Mouse (Mus musculus): ENCODE measurements at regions not wholly inside any gene's neighbourhood (a gene's known extent, or its start where the extent isn't known, plus 50 kb on each side); places are given as distances from the start of the nearest gene placed in this dataset.

DNA sequence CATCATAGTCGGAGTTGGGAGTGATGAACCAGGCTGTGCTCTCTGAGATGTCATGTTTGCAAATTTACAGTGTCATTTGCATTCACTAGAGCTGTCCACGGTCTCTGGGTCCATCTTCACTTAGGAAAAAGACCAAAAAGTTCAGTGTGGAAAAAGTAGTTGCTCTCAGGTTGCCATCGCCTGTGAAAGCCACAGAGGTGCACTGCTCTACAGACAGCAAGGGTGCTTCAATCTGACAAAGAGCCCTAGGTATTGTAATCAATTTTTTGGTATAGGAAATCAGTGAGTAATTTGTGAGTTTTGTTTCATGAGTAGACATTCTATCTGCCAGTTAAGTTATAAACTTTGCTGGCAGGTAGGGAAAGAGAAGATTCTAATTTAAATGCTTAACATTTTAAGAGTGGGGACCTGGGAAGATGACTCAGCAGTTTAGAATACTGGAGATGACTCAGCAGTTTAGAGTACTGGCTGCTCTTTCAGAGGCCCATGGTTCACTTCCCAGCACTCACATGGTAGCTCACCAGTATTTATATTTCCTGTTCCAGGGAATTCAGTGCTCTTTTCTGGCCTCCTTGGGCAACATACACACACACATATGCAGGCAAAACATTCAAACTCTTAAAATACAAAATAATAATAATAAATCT lies 103.0 kb upstream of the Ttc29 start:
- Histone ChIP-seq H3K4me2 (no peak overlapping the region), H3K4me1 (ENCODE audit: control insufficient read depth, insufficient read depth, low read length) (no peaks in the 10 kb centered on the region), H3K9me3 (replicated peaks; ENCODE audit: control insufficient read depth, low read length) (no peaks in the 10 kb centered on the region), H3K27me3 (ENCODE audit: control insufficient read depth, insufficient read depth, low read length) (no peaks in the 10 kb centered on the region), H3K4me3 (ENCODE audit: low read depth, low read length) (no peak overlapping the region), H3K36me3 (ENCODE audit: control insufficient read depth, insufficient read depth, low read length) (no peaks in the 10 kb centered on the region), H3K27ac (ENCODE audit: low read depth, low read length) (no peak overlapping the region), H3K9ac (ENCODE audit: low read depth, low read length) (no peak overlapping the region)
- 84% methylated on average over 3 of the region's 3 CpGs for WGBS (ENCODE audit: insufficient replicate concordance)
- ATAC-seq (replicated peaks; ENCODE audit: insufficient number of reproducible peaks, low FRiP score, low TSS enrichment): no peak

DNA sequence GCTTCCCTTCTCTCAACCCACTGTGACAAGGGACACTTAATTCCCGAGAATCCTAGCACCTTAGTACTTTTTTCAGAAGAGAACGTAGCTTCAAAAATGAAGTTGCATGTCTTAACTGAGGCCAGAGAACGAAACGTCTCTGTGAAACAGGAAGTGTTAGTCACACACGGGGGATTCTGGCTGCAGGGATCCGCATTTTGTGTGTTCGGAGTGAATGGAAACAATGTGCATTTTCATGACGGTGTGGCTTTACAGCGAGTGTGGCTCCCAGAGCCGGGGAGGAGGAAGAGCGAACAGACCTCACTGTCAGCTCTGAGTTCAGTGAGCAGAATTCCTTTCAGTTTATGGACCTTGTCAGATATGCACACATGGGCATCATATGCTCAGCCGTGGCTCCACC lies 100.0 kb upstream of the Ttc29 start:
- Histone ChIP-seq H3K9ac (ENCODE audit: low read depth, low read length) (no peak overlapping the region), H3K27ac (ENCODE audit: low read depth, low read length) (no peak overlapping the region), H3K4me2 (no peak overlapping the region), H3K4me3 (ENCODE audit: low read depth, low read length) (no peak overlapping the region), H3K27me3 (ENCODE audit: control insufficient read depth, insufficient read depth, low read length) (no peaks in the 10 kb centered on the region), H3K4me1 (ENCODE audit: control insufficient read depth, insufficient read depth, low read length) (no peaks in the 10 kb centered on the region), H3K36me3 (ENCODE audit: control insufficient read depth, insufficient read depth, low read length) (no peaks in the 10 kb centered on the region), H3K9me3 (replicated peaks; ENCODE audit: control insufficient read depth, low read length) (no peaks in the 10 kb centered on the region)
- no peak for ATAC-seq (replicated peaks; ENCODE audit: insufficient number of reproducible peaks, low FRiP score, low TSS enrichment)
- WGBS (ENCODE audit: insufficient replicate concordance): 44% methylated on average over 12 of the region's 12 CpGs

DNA sequence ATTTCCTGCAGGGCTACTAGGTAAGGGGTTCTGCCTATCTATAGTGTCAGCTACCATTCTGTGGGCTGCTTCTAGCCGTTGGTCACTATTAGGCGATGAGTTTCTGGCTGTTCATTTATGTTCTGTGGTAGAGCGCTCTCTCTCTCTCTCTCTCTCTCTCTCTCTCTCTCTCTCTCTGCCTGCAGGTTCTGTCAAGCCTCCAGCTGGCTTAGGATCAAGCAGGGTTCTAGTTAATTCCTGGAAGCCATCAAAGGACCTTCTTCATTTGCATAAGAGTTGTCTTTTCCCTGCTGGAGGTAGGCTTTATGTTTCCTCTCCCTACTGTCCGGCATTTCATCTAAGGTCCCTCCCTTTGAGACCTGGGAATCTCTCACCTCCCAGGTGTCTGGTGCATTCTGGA lies 98.6 kb upstream of the Ttc29 start:
- no peaks in the 10 kb centered on the region for H3K4me1 ChIP-seq (ENCODE audit: control insufficient read depth, insufficient read depth, low read length)
- H3K27me3 ChIP-seq (ENCODE audit: control insufficient read depth, insufficient read depth, low read length): no peaks in the 10 kb centered on the region
- 47% methylated on average over 4 of the region's 4 CpGs for WGBS (ENCODE audit: insufficient replicate concordance)
- no peak overlapping the region for H3K4me3 ChIP-seq (ENCODE audit: low read depth, low read length)
- H3K36me3 ChIP-seq (ENCODE audit: control insufficient read depth, insufficient read depth, low read length): no peaks in the 10 kb centered on the region
- H3K4me2 ChIP-seq: no peak overlapping the region
- H3K9me3 ChIP-seq (replicated peaks; ENCODE audit: control insufficient read depth, low read length): no peaks in the 10 kb centered on the region
- no peak overlapping the region for H3K9ac ChIP-seq (ENCODE audit: low read depth, low read length)
- no peak for ATAC-seq (replicated peaks; ENCODE audit: insufficient number of reproducible peaks, low FRiP score, low TSS enrichment)
- H3K27ac ChIP-seq (ENCODE audit: low read depth, low read length): no peak overlapping the region

DNA sequence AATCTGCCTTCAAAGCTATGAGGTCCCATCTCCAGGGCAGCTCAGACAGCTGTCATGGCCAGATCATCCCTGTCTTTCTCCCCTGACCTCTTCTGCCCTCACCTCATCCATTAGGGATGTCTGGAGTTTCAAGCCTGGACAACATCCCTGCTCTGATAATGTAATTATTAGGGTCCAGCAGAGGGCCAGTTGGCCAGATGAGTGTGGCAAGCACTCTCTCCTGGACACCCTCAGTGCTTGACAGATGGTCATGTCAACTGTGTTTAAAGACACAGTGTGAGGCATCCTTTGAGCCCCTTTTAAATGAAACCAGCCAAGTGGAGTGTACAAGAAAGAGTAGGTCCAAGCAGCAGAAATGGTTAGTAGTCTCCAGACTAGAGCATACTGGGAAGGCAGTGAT lies 95.9 kb upstream of the Ttc29 start:
- H3K4me3 ChIP-seq (ENCODE audit: low read depth, low read length): no peak overlapping the region
- H3K9ac ChIP-seq (ENCODE audit: low read depth, low read length): no peak overlapping the region
- no peaks in the 10 kb centered on the region for H3K4me1 ChIP-seq (ENCODE audit: control insufficient read depth, insufficient read depth, low read length)
- no peaks in the 10 kb centered on the region for H3K36me3 ChIP-seq (ENCODE audit: control insufficient read depth, insufficient read depth, low read length)
- H3K27me3 ChIP-seq (ENCODE audit: control insufficient read depth, insufficient read depth, low read length): no peaks in the 10 kb centered on the region
- ATAC-seq (replicated peaks; ENCODE audit: insufficient number of reproducible peaks, low FRiP score, low TSS enrichment): no peak
- no peak overlapping the region for H3K27ac ChIP-seq (ENCODE audit: low read depth, low read length)
- no peaks in the 10 kb centered on the region for H3K9me3 ChIP-seq (replicated peaks; ENCODE audit: control insufficient read depth, low read length)
- H3K4me2 ChIP-seq: no peak overlapping the region

DNA sequence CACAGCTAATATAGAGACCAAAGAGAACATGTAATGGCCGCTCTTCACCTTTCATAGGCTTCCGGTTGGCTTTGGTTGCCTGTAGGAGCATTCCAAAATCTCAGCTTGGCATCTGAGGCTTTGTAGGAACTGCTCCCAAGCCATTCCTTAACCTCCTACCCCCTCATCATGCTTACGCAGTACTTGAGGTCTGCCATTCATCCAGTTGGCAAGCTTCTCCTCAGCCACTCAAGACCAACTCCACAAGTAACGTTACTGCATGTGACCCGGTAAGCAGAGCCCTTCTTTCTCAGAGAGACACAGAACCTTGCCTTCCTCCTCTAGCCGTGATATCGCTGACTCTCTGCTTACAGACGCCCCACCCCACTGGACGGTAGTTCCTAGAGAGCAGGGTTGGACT lies 94.6 kb upstream of the Ttc29 start:
- Histone ChIP-seq H3K4me1 (ENCODE audit: control insufficient read depth, insufficient read depth, low read length) (no peaks in the 10 kb centered on the region), H3K9me3 (replicated peaks; ENCODE audit: control insufficient read depth, low read length) (no peaks in the 10 kb centered on the region), H3K27ac (ENCODE audit: low read depth, low read length) (no peak overlapping the region), H3K4me3 (ENCODE audit: low read depth, low read length) (no peak overlapping the region), H3K36me3 (ENCODE audit: control insufficient read depth, insufficient read depth, low read length) (no peaks in the 10 kb centered on the region), H3K9ac (ENCODE audit: low read depth, low read length) (no peak overlapping the region), H3K4me2 (no peak overlapping the region), H3K27me3 (ENCODE audit: control insufficient read depth, insufficient read depth, low read length) (no peaks in the 10 kb centered on the region)
- 78% methylated on average over 9 of the region's 9 CpGs for WGBS (ENCODE audit: insufficient replicate concordance)
- ATAC-seq (replicated peaks; ENCODE audit: insufficient number of reproducible peaks, low FRiP score, low TSS enrichment): no peak

DNA sequence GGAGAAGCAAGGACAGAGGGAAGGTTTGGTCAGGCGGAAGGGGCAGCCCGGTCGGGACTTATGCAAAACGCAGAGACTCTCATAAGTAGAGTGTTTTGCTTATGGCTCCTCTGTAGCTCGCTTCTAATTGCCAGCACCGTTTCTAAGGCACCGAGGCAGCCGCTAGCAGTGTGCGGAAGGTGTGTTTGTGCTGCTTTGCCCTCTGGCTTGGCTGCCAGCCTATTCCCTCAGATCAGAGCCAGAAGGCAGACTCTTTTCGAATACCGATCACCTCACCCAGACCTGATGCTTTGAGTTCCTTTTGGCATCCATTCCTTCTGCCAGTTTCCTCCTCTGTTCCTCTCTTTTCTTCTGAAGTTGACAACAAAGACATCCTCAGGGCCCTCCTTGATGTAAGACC lies 93.4 kb upstream of the Ttc29 start:
- Histone ChIP-seq H3K27me3 (ENCODE audit: control insufficient read depth, insufficient read depth, low read length) (no peaks in the 10 kb centered on the region), H3K27ac (ENCODE audit: low read depth, low read length) (no peak overlapping the region), H3K4me2 (no peak overlapping the region), H3K36me3 (ENCODE audit: control insufficient read depth, insufficient read depth, low read length) (no peaks in the 10 kb centered on the region), H3K4me1 (ENCODE audit: control insufficient read depth, insufficient read depth, low read length) (no peaks in the 10 kb centered on the region), H3K9me3 (replicated peaks; ENCODE audit: control insufficient read depth, low read length) (no peaks in the 10 kb centered on the region), H3K9ac (ENCODE audit: low read depth, low read length) (no peak overlapping the region), H3K4me3 (ENCODE audit: low read depth, low read length) (no peak overlapping the region)
- no peak for ATAC-seq (replicated peaks; ENCODE audit: insufficient number of reproducible peaks, low FRiP score, low TSS enrichment)
- 68% methylated on average over 11 of the region's 11 CpGs for WGBS (ENCODE audit: insufficient replicate concordance)

DNA sequence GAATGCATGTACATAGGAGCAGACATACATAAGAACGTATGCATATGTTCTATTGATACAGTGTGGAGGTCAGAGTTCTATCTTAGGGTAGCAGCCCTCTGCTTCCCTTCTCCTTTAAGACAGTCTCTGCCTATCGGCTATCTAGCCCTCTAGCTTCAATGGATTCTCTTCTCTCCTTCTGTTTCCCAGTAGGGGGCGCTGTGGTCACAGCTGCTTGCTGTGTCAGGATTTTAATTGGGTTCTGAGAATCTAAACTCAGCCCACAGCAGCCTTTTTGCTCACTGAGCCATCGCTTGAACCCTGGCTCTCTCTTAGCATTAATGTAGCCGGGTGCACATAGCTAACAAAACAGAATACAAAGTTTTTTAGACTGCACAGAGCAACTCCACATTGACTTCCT lies 88.8 kb upstream of the Ttc29 start:
- Histone ChIP-seq H3K27me3 (ENCODE audit: control insufficient read depth, insufficient read depth, low read length) (no peaks in the 10 kb centered on the region), H3K36me3 (ENCODE audit: control insufficient read depth, insufficient read depth, low read length) (no peaks in the 10 kb centered on the region), H3K4me3 (ENCODE audit: low read depth, low read length) (no peak overlapping the region), H3K9me3 (replicated peaks; ENCODE audit: control insufficient read depth, low read length) (no peaks in the 10 kb centered on the region), H3K9ac (ENCODE audit: low read depth, low read length) (no peak overlapping the region), H3K4me1 (ENCODE audit: control insufficient read depth, insufficient read depth, low read length) (no peaks in the 10 kb centered on the region), H3K27ac (ENCODE audit: low read depth, low read length) (no peak overlapping the region), H3K4me2 (no peak overlapping the region)
- ATAC-seq (replicated peaks; ENCODE audit: insufficient number of reproducible peaks, low FRiP score, low TSS enrichment): no peak
- 50% methylated on average over 5 of the region's 5 CpGs for WGBS (ENCODE audit: insufficient replicate concordance)

DNA sequence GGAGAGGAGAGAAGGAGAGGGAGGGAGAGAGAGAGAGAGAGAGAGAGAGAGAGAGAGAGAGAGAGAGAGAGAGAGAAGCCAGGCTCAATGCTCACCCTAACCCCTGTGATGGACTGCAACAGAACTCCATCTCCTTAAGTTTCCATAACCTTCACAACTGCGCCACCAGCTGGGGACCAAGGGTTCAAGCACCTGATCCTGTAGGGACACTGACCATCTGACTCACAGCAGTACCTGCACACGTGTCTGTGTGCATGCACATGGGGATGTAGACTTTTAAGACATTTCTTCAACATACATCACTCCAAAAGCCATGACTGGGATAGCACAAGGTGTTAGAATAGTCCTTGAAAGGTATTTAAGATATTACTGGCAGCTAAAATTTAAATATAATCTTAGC lies 85.2 kb upstream of the Ttc29 start:
- Histone ChIP-seq H3K4me3 (ENCODE audit: low read depth, low read length) (no peak overlapping the region), H3K9me3 (replicated peaks; ENCODE audit: control insufficient read depth, low read length) (no peaks in the 10 kb centered on the region), H3K36me3 (ENCODE audit: control insufficient read depth, insufficient read depth, low read length) (no peaks in the 10 kb centered on the region), H3K4me1 (ENCODE audit: control insufficient read depth, insufficient read depth, low read length) (no peaks in the 10 kb centered on the region), H3K27ac (ENCODE audit: low read depth, low read length) (no peak overlapping the region), H3K9ac (ENCODE audit: low read depth, low read length) (no peak overlapping the region), H3K4me2 (no peak overlapping the region), H3K27me3 (ENCODE audit: control insufficient read depth, insufficient read depth, low read length) (no peaks in the 10 kb centered on the region)
- WGBS (ENCODE audit: insufficient replicate concordance): 15% methylated on average over 2 of the region's 2 CpGs
- no peak for ATAC-seq (replicated peaks; ENCODE audit: insufficient number of reproducible peaks, low FRiP score, low TSS enrichment)

DNA sequence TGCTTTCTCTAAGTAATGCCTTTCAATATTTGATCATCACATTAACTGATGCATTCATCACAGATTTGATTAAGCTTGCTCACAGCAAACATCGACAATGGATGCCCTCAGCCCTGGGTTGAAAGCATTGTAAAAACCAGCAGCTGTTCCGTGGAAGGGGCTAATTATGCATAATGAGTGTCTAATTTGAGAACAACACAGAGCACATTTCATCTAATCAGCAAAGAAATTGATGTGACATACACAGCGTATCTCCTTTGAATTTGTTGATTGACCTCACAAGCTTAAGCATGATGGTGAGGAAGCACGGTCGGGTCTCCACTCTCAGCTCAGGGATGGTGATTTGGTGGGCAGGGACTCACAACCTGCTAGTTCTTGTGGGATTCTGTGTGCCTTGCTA lies 84.0 kb upstream of the Ttc29 start:
- Histone ChIP-seq H3K4me2 (no peak overlapping the region), H3K9ac (ENCODE audit: low read depth, low read length) (no peak overlapping the region), H3K27me3 (ENCODE audit: control insufficient read depth, insufficient read depth, low read length) (no peaks in the 10 kb centered on the region), H3K9me3 (replicated peaks; ENCODE audit: control insufficient read depth, low read length) (no peaks in the 10 kb centered on the region), H3K4me3 (ENCODE audit: low read depth, low read length) (no peak overlapping the region), H3K4me1 (ENCODE audit: control insufficient read depth, insufficient read depth, low read length) (no peaks in the 10 kb centered on the region), H3K27ac (ENCODE audit: low read depth, low read length) (no peak overlapping the region), H3K36me3 (ENCODE audit: control insufficient read depth, insufficient read depth, low read length) (no peaks in the 10 kb centered on the region)
- WGBS (ENCODE audit: insufficient replicate concordance): 76% methylated on average over 5 of the region's 5 CpGs
- ATAC-seq (replicated peaks; ENCODE audit: insufficient number of reproducible peaks, low FRiP score, low TSS enrichment): no peak

Data from heart, embryonic 11.5 days (tissue).